Mouse (Mus musculus): ENCODE data around the gene Krtap28-13. TPM values are rescaled to one million over a fixed set of nuclear protein-coding genes. Genes with fewer than 3 reads are reported as not detected.

Krtap28-13 gene
- not detected in 2 replicates for polyA plus RNA-seq (2014; fragmentation: Nextera tagmentation; extraction: Ambion mirVana)

DNA sequence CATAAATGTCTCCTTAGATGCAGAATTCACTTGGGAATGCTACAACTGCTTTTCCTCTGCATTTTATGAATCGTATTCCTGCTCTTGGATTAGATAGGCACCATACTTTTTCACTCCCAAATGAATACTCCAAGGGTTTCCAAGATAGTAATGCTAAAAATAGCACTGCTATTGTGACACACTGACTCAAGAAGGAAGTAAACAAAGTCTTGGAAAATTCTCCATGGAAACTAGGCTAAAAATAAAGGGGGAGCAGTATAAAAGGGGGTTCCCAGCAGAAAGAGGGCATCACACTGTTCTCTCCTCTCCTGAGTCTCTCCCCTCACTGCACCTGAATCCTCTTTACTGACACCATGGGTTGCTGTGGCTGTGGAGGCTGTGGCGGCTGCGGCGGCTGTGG, at the start of gene Krtap28-13:
Krtap28-13 (plus strand) TSS at position 288 of the 400 bp plus-strand sequence.
- WGBS: 95% methylated on average over 4 of the region's 4 CpGs
- Histone ChIP-seq H3K27ac (no peak within 1 kb of the TSS), H3K4me2 (replicated peaks) (no peak within 1 kb of the TSS), H3K4me1 (replicated peaks; ENCODE audit: control insufficient read depth, insufficient read depth, low read length) (no peaks in the 10 kb centered on the region), H3K27me3 (ENCODE audit: control insufficient read depth, insufficient read depth, low read length) (no peaks in the 10 kb centered on the region), H3K9ac (no peak within 1 kb of the TSS), H3K4me3 (replicated peaks; ENCODE audit: low read length) (no peak within 1 kb of the TSS), H3K9me3 (ENCODE audit: control insufficient read depth, low read length) (no peaks in the 10 kb centered on the region), H3K36me3 (replicated peaks; ENCODE audit: control insufficient read depth, insufficient read depth) (no peaks in the 10 kb centered on the region)
- ATAC-seq (ENCODE audit: low FRiP score) (no peak), DNase-seq (ENCODE audit: low spot score) (no peak)

DNA sequence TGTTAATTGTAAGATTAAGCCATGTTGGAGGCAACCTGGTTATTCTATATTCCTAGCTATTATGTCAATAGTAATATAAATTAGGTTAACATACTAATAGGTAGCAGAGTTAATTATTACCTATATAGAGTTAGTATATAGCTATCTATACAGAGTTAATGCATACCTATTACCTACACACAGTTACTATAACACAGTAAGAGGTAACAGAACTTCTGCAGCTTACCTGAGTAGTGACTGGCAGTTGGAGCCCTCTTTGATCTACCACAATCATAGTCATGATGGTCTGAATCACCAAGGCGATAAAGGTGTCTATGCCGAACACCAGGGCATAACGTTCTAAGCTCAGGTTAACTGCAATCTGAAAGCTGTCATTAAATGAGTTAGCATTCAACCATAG, 46.3 kb upstream of the Krtap28-13 start:
- Histone ChIP-seq H3K9me3 (ENCODE audit: control insufficient read depth, low read length) (no peaks in the 10 kb centered on the region), H3K4me2 (replicated peaks) (no peak overlapping the region), H3K4me3 (replicated peaks; ENCODE audit: low read length) (no peak overlapping the region), H3K36me3 (replicated peaks; ENCODE audit: control insufficient read depth, insufficient read depth) (no peaks in the 10 kb centered on the region), H3K4me1 (replicated peaks; ENCODE audit: control insufficient read depth, insufficient read depth, low read length) (no peaks in the 10 kb centered on the region), H3K27me3 (ENCODE audit: control insufficient read depth, insufficient read depth, low read length) (no peaks in the 10 kb centered on the region), H3K27ac (no peak overlapping the region), H3K9ac (no peak overlapping the region)
- DNase-seq (ENCODE audit: low spot score) (no peak), ATAC-seq (ENCODE audit: low FRiP score) (no peak)
- 96% methylated on average over 3 of the region's 3 CpGs for WGBS

DNA sequence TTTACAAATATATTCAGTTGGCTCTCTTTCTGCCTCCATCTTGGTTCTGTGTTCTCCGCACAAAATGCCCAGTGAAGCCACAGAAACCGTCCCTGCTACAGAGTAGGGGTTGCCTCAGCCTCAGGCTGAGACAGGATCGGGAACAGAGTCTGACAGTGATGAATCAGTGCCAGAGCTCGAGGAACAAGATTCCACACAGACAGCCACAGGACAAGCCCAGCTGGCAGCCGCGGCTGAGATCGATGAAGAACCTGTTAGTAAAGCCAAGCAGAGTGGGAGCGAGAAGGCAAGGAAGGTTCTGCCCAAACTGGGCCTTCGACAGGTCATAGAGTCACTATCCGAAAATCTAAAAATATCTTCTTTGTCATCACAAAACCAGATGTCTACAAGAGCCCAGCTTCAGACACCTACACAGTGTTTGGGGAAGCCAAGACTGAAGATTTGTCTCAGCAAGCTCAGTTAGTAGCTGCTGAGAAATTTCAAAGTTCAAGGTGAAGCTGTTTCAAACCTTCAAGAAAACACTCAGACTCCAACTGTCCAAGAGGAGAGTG, 45.3 kb upstream of the Krtap28-13 start:
- H3K27ac ChIP-seq: no peak overlapping the region
- H3K27me3 ChIP-seq (ENCODE audit: control insufficient read depth, insufficient read depth, low read length): no peaks in the 10 kb centered on the region
- H3K4me2 ChIP-seq (replicated peaks): no peak overlapping the region
- ATAC-seq (ENCODE audit: low FRiP score) (no peak), DNase-seq (ENCODE audit: low spot score) (no peak)
- H3K9ac ChIP-seq: no peak overlapping the region
- no peaks in the 10 kb centered on the region for H3K9me3 ChIP-seq (ENCODE audit: control insufficient read depth, low read length)
- no peak overlapping the region for H3K4me3 ChIP-seq (replicated peaks; ENCODE audit: low read length)
- H3K36me3 ChIP-seq (replicated peaks; ENCODE audit: control insufficient read depth, insufficient read depth): no peaks in the 10 kb centered on the region
- no peaks in the 10 kb centered on the region for H3K4me1 ChIP-seq (replicated peaks; ENCODE audit: control insufficient read depth, insufficient read depth, low read length)
- WGBS: 81% methylated on average over 10 of the region's 10 CpGs

DNA sequence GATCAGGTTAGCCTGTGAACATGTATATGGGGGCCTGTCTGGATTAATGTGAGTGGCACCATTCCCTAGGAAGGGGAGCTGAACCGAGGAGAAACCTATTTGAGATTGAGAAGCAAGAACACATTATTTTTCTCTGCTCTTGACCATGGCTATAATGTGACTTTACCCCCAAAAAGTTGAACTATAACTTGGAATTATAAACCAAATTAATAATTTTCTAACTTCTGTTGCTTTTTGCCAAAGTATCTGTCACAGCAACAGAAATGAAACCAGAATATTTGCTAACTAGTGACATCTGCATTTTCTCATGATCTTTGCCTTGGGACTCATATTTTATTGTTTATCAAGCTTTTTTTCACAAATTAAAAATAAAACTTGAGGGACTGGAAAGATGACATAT, 44.2 kb upstream of the Krtap28-13 start:
- no peak overlapping the region for H3K4me2 ChIP-seq (replicated peaks)
- no peak for ATAC-seq (ENCODE audit: low FRiP score)
- H3K9ac ChIP-seq: no peak overlapping the region
- H3K27me3 ChIP-seq (ENCODE audit: control insufficient read depth, insufficient read depth, low read length): no peaks in the 10 kb centered on the region
- no peaks in the 10 kb centered on the region for H3K36me3 ChIP-seq (replicated peaks; ENCODE audit: control insufficient read depth, insufficient read depth)
- no peak overlapping the region for H3K4me3 ChIP-seq (replicated peaks; ENCODE audit: low read length)
- no peak overlapping the region for H3K27ac ChIP-seq
- no peaks in the 10 kb centered on the region for H3K4me1 ChIP-seq (replicated peaks; ENCODE audit: control insufficient read depth, insufficient read depth, low read length)
- no peaks in the 10 kb centered on the region for H3K9me3 ChIP-seq (ENCODE audit: control insufficient read depth, low read length)
- no peak for DNase-seq (ENCODE audit: low spot score)
- WGBS: 86% methylated on average over 1 of the region's 1 CpGs

DNA sequence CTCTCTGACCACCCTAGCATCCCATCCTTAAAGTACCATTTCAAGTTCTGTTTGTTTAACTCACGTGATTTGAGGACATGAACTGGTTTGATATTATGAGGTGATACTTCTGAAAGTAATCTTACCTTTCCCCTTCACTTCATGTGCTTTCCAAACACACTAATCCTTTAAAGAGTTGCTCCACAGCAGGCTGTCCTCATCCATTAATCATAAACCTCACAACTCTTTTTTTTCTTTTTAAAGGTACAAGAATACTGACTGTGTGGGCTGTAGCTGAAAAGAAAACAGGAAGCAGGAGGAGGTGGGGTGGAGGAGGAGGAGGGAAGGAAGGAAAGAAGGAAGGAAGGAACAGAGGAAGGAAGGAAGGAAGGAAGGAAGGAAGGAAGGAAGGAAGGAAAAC, 28.8 kb upstream of the Krtap28-13 start:
- no peak overlapping the region for H3K4me2 ChIP-seq (replicated peaks)
- ATAC-seq (ENCODE audit: low FRiP score) (no peak), DNase-seq (ENCODE audit: low spot score) (no peak)
- H3K36me3 ChIP-seq (replicated peaks; ENCODE audit: control insufficient read depth, insufficient read depth): no peaks in the 10 kb centered on the region
- H3K27me3 ChIP-seq (ENCODE audit: control insufficient read depth, insufficient read depth, low read length): no peaks in the 10 kb centered on the region
- H3K9me3 ChIP-seq (ENCODE audit: control insufficient read depth, low read length): no peaks in the 10 kb centered on the region
- H3K4me3 ChIP-seq (replicated peaks; ENCODE audit: low read length): no peak overlapping the region
- 47% methylated on average over 1 of the region's 1 CpGs for WGBS
- H3K9ac ChIP-seq: no peak overlapping the region
- no peaks in the 10 kb centered on the region for H3K4me1 ChIP-seq (replicated peaks; ENCODE audit: control insufficient read depth, insufficient read depth, low read length)
- H3K27ac ChIP-seq: no peak overlapping the region

DNA sequence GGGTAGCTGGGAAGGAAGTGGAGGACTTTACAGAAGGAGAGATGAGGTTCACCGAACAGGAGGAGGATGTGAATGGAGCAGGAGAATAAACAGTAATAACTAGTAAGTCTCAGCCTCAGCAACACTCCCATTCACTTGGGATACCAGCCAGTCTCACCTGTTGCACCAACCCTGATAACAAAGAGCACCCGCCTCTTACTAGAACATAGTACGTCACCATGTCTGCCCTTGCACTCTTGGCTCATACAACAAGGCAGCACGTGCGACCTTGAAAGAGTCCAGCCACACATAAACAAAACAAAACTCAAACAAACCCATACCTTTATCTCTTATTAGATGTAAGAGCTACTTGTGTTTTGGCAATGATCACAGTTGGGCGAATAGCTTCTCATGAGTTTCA, 28.2 kb upstream of the Krtap28-13 start:
- no peak for DNase-seq (ENCODE audit: low spot score)
- Histone ChIP-seq H3K4me3 (replicated peaks; ENCODE audit: low read length) (no peak overlapping the region), H3K4me2 (replicated peaks) (no peak overlapping the region), H3K27ac (no peak overlapping the region), H3K9me3 (ENCODE audit: control insufficient read depth, low read length) (no peaks in the 10 kb centered on the region), H3K27me3 (ENCODE audit: control insufficient read depth, insufficient read depth, low read length) (no peaks in the 10 kb centered on the region), H3K9ac (no peak overlapping the region), H3K4me1 (replicated peaks; ENCODE audit: control insufficient read depth, insufficient read depth, low read length) (0 out of 2 replicates have a peak, but pooled peaks cover under 1% of the 10 kb centered on the region), H3K36me3 (replicated peaks; ENCODE audit: control insufficient read depth, insufficient read depth) (no peaks in the 10 kb centered on the region)
- ATAC-seq (ENCODE audit: low FRiP score): no peak
- WGBS: 93% methylated on average over 6 of the region's 6 CpGs

DNA sequence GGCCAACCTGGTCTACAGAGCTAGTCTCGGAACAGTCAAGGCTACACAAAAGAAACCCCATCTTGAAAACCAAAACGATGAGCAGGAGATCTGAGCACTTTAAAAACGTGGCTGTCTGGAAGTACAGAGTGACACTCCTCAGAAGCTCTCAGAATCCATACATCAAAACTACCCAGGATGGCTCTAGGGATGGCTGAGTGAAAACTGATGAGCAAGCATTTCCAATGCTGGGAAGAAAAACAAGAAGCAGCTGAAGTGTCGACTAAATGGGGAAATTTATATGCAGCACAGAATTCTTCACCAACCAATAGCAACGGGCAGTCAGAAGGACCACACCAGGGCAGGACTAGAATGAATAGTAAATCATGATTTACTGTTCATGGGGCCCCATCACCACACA, 26.2 kb upstream of the Krtap28-13 start:
- DNase-seq (ENCODE audit: low spot score): no peak

DNA sequence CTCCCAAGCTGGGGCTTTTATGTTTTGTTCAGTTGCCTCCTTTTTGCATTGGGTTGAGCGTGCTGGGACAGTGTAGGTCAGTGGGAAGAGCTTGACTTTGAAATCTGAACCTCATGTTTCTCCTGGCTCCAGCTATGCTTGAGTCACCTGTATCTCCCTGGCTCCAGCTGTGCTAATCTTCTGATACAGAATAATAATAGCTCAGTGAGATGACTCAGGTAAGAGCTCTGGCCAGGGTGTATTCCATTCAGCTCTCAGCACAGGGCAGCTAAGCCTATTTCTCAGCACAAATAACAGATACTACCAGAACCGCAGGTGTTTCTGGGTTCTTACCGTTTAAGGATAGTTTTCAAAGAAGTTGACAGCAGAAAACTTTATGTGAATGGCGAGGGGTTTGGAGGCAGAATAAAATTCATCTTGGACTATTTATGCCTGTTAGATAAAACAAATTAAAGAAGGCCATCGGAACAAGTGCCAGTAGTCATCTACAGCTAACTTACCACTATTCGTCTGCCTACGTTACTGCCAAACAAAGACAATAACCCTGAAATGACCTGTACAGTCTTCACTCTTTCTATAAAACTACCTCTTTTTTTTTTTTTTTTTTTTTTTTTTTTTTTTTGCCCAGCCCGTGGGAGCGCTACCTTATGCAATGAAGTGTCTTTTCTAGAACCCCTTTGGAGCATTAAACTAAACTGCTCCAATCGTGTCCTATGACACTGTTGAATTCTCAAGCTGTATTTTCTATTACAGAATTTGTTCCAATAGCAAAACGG, 23.6 kb upstream of the Krtap28-13 start:
- H3K4me2 ChIP-seq (replicated peaks): peak overlapping the region; percentile 65; the same call in 1 of the 2 replicates
- ATAC-seq (ENCODE audit: low FRiP score) (no peak), DNase-seq (ENCODE audit: low spot score) (no peak)
- H3K9me3 ChIP-seq (ENCODE audit: control insufficient read depth, low read length): no peaks in the 10 kb centered on the region
- no peak overlapping the region for H3K4me3 ChIP-seq (replicated peaks; ENCODE audit: low read length)
- H3K27ac ChIP-seq: no peak overlapping the region
- peak overlapping the region; percentile 57; the same call in 1 of the 2 replicates for H3K9ac ChIP-seq
- 74% methylated on average over 11 of the region's 11 CpGs for WGBS
- no peaks in the 10 kb centered on the region for H3K36me3 ChIP-seq (replicated peaks; ENCODE audit: control insufficient read depth, insufficient read depth)
- H3K4me1 ChIP-seq (replicated peaks; ENCODE audit: control insufficient read depth, insufficient read depth, low read length): 0 out of 2 replicates have a peak, but pooled peaks cover 5% of the 10 kb centered on the region
- no peaks in the 10 kb centered on the region for H3K27me3 ChIP-seq (ENCODE audit: control insufficient read depth, insufficient read depth, low read length)

More for the DNA sequence above, 26.2 kb upstream of the Krtap28-13 start:
- H3K36me3 ChIP-seq (replicated peaks; ENCODE audit: control insufficient read depth, insufficient read depth): no peaks in the 10 kb centered on the region
- no peak overlapping the region for H3K27ac ChIP-seq
- H3K4me3 ChIP-seq (replicated peaks; ENCODE audit: low read length): no peak overlapping the region
- no peak for ATAC-seq (ENCODE audit: low FRiP score)
- H3K4me2 ChIP-seq (replicated peaks): no peak overlapping the region
- WGBS: 70% methylated on average over 5 of the region's 5 CpGs
- H3K9ac ChIP-seq: no peak overlapping the region
- H3K4me1 ChIP-seq (replicated peaks; ENCODE audit: control insufficient read depth, insufficient read depth, low read length): 0 out of 2 replicates have a peak, but pooled peaks cover 5% of the 10 kb centered on the region
- no peaks in the 10 kb centered on the region for H3K9me3 ChIP-seq (ENCODE audit: control insufficient read depth, low read length)
- H3K27me3 ChIP-seq (ENCODE audit: control insufficient read depth, insufficient read depth, low read length): no peaks in the 10 kb centered on the region

DNA sequence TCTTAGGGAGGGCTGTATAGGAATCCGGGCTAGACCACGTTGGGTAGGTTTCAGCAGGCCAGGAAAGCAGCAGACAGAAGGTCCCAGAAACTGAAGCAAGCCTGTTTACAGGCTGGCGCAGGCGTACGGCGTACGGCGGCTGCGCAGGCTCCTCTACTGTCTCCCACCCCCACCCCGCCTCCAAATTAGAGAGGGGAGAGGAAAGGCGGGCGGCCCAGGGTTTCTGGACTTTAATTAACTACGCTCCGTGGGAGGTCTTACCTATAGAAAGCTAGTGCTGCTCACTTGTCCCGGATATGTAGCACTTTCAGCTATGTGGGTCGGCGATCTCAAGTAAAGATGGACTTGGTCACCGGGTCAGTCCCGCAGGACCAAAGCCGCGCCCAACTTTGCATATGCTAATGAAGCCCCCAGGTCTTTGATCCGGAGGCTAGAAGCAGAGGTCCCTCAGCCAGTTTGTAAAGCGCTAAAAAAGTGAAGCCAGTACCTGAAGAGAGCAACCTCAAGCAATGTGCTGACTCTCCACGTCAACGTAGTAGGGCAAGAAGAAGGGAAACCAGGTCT, 22.5 kb upstream of the Krtap28-13 start, which contains the start of gene Slc19a3:
Slc19a3 (minus strand) TSS at position 340 of the 564 bp plus-strand sequence.
- WGBS: under 1% methylated on average over 25 of the region's 25 CpGs
- Histone ChIP-seq H3K4me3 (replicated peaks; ENCODE audit: low read length) (peak within 1 kb of the TSS; percentile 42), H3K9me3 (ENCODE audit: control insufficient read depth, low read length) (no peaks in the 10 kb centered on the region), H3K27ac (no peak within 1 kb of the TSS), H3K4me2 (replicated peaks) (peak within 1 kb of the TSS; percentile 65), H3K9ac (peak within 1 kb of the TSS; percentile 57), H3K4me1 (replicated peaks; ENCODE audit: control insufficient read depth, insufficient read depth, low read length) (0 out of 2 replicates have a peak, but pooled peaks cover 5% of the 10 kb centered on the region), H3K36me3 (replicated peaks; ENCODE audit: control insufficient read depth, insufficient read depth) (no peaks in the 10 kb centered on the region), H3K27me3 (ENCODE audit: control insufficient read depth, insufficient read depth, low read length) (no peaks in the 10 kb centered on the region)
- ATAC-seq (ENCODE audit: low FRiP score) (peak; percentile 92), DNase-seq (ENCODE audit: low spot score) (peak; percentile 67)

All from hindbrain, embryonic 14.5 days (tissue).